Mouse (Mus musculus): Measurements from ENCODE around the gene Cdc42se1. TPM values are rescaled to one million over a fixed set of nuclear protein-coding genes. Genes with fewer than 3 reads are reported as not detected.

Gene Cdc42se1
- total and polyA plus RNA-seq, 3 experiments, result 341 to 472 TPM; not detected in 1

GRCm38 (mm10) chr3:95239022-95239421, 10.5 kb downstream of the Cdc42se1 start:
- Histone ChIP-seq H3K9ac (ENCODE audit: control insufficient read depth, low read depth, low read length, poor library complexity, severe bottlenecking) (no peak overlapping the region), H3K4me1 (ENCODE audit: control insufficient read depth in 1 of 2, insufficient read depth in 2 of 2, low read length in 2 of 2) (no peaks in the 10 kb centered on the region), H3K79me2 (ENCODE audit: control insufficient read depth, insufficient read depth, low read length, poor library complexity) (no peaks in the 10 kb centered on the region), H3K27ac (ENCODE audit: control insufficient read depth, low read depth, low read length) (no peak overlapping the region), H3K4me3 (ENCODE audit: control insufficient read depth in 1 of 2, insufficient read depth in 1 of 2, low read depth in 2 of 2, low read length in 2 of 2) (no peak overlapping the region), H3K27me3 (ENCODE audit: control insufficient read depth in 1 of 2, insufficient read depth in 2 of 2, low read length in 2 of 2) (no peaks in the 10 kb centered on the region), H3K9me3 (replicated peaks; ENCODE audit: insufficient read depth, low read length) (no peaks in the 10 kb centered on the region), H3K36me3 (ENCODE audit: control insufficient read depth in 1 of 2, insufficient read depth in 2 of 2, low read length in 2 of 2) (peaks cover 0 to 31% of the 10 kb centered on the region in 2 experiments; a peak in 2 of 4 replicates)
- TF ChIP-seq UBTF (IDR thresholded peaks at IDR 0.05; ENCODE audit: borderline replicate concordance, insufficient read depth, low read depth, low read length), result no peak
- no peak for TF ChIP-seq MAX (IDR thresholded peaks at IDR 0.05; ENCODE audit: low read length)
- no peak for TF ChIP-seq GABPA (IDR thresholded peaks at IDR 0.05; ENCODE audit: low read depth, low read length)
- TF ChIP-seq NRF1 (IDR thresholded peaks at IDR 0.05; ENCODE audit: insufficient read depth, low read depth, low read length, poor library complexity, severe bottlenecking), result no peak
- TF ChIP-seq USF1 (IDR thresholded peaks at IDR 0.05; ENCODE audit: low read depth, low read length), result no peak
- TF ChIP-seq ZMIZ1 (IDR thresholded peaks at IDR 0.05; ENCODE audit: low read depth, low read length), result 0 out of 2 replicates have a peak, but pooled peaks have one; percentile 24
- TF ChIP-seq SMC3 (IDR thresholded peaks at IDR 0.05; ENCODE audit: low read depth, low read length), result peak; percentile 32; the same call in 1 of the 2 replicates
- peak; percentile 65; the same call in 1 of the 2 replicates for TF ChIP-seq POLR2AphosphoS2 (IDR thresholded peaks at IDR 0.05; ENCODE audit: low read length)
- TF ChIP-seq TAL1 (IDR thresholded peaks at IDR 0.05; ENCODE audit: low read length), result no peak
- peak in 1 of 3 experiments; percentile 31; a peak in 2 of 6 replicates for TF ChIP-seq CTCF (IDR thresholded peaks at IDR 0.05 in 2 of 3, conservative IDR thresholded peaks at IDR 0.05 in 1 of 3; ENCODE audit: control insufficient read depth in 1 of 3, insufficient read depth in 1 of 3, low read depth in 2 of 3, low read length in 3 of 3, poor library complexity in 1 of 3, severe bottlenecking in 1 of 3)
- peak; percentile 52 for DNase-seq (ENCODE audit: low read depth, low spot score)

- no peak for TF ChIP-seq POLR2AphosphoS5 (IDR thresholded peaks at IDR 0.05; ENCODE audit: borderline replicate concordance, low read depth, low read length)
- TF ChIP-seq POLR2A (IDR thresholded peaks at IDR 0.05; ENCODE audit: control insufficient read depth in 1 of 2, insufficient read depth in 1 of 2, low read depth in 1 of 2, low read length in 2 of 2, poor library complexity in 1 of 2), result 0 out of 4 replicates have a peak, but pooled peaks of 1 of the 2 experiments have one; percentile 10
- no peak for TF ChIP-seq CHD1 (IDR thresholded peaks at IDR 0.05; ENCODE audit: low read depth, low read length)
- Histone ChIP-seq H3K27me3 (ENCODE audit: control insufficient read depth in 1 of 2, insufficient read depth in 2 of 2, low read length in 2 of 2) (no peaks in the 10 kb centered on the region), H3K4me1 (ENCODE audit: control insufficient read depth in 1 of 2, insufficient read depth in 2 of 2, low read length in 2 of 2) (no peaks in the 10 kb centered on the region; a peak in 1 of 4 replicates), H3K9me3 (replicated peaks; ENCODE audit: insufficient read depth, low read length) (no peaks in the 10 kb centered on the region), H3K9ac (ENCODE audit: control insufficient read depth, low read depth, low read length, poor library complexity, severe bottlenecking) (no peak overlapping the region), H3K36me3 (ENCODE audit: control insufficient read depth in 1 of 2, insufficient read depth in 2 of 2, low read length in 2 of 2) (peaks cover 0 to 22% of the 10 kb centered on the region in 2 experiments; a peak in 3 of 4 replicates), H3K79me2 (ENCODE audit: control insufficient read depth, insufficient read depth, low read length, poor library complexity) (no peaks in the 10 kb centered on the region), H3K4me3 (ENCODE audit: control insufficient read depth in 1 of 2, insufficient read depth in 1 of 2, low read depth in 2 of 2, low read length in 2 of 2) (no peak overlapping the region), H3K27ac (ENCODE audit: control insufficient read depth, low read depth, low read length) (no peak overlapping the region)
- DNase-seq (ENCODE audit: low read depth, low spot score), result no peak
These were observed 11.4 kb downstream of the Cdc42se1 start for GRCm38 (mm10) chr3:95239971-95240370.

- Histone ChIP-seq H3K9me3 (replicated peaks; ENCODE audit: insufficient read depth, low read length) (no peaks in the 10 kb centered on the region), H3K9ac (ENCODE audit: control insufficient read depth, low read depth, low read length, poor library complexity, severe bottlenecking) (no peak overlapping the region), H3K79me2 (ENCODE audit: control insufficient read depth, insufficient read depth, low read length, poor library complexity) (no peaks in the 10 kb centered on the region), H3K4me3 (ENCODE audit: control insufficient read depth in 1 of 2, insufficient read depth in 1 of 2, low read depth in 2 of 2, low read length in 2 of 2) (no peak overlapping the region), H3K4me1 (ENCODE audit: control insufficient read depth in 1 of 2, insufficient read depth in 2 of 2, low read length in 2 of 2) (peaks cover 6 to 8% of the 10 kb centered on the region in 2 experiments), H3K27me3 (ENCODE audit: control insufficient read depth in 1 of 2, insufficient read depth in 2 of 2, low read length in 2 of 2) (no peaks in the 10 kb centered on the region), H3K27ac (ENCODE audit: control insufficient read depth, low read depth, low read length) (no peak overlapping the region), H3K36me3 (ENCODE audit: control insufficient read depth in 1 of 2, insufficient read depth in 2 of 2, low read length in 2 of 2) (peaks cover 4 to 14% of the 10 kb centered on the region in 2 experiments)
- TF ChIP-seq BHLHE40 (IDR thresholded peaks at IDR 0.05; ENCODE audit: borderline replicate concordance, low read depth, low read length) (no peak), UBTF (IDR thresholded peaks at IDR 0.05; ENCODE audit: borderline replicate concordance, insufficient read depth, low read depth, low read length) (no peak), ZMIZ1 (IDR thresholded peaks at IDR 0.05; ENCODE audit: low read depth, low read length) (no peak), ETS1 (IDR thresholded peaks at IDR 0.05; ENCODE audit: low read depth, low read length) (no peak), MXI1 (IDR thresholded peaks at IDR 0.05; ENCODE audit: low read depth, low read length) (no peak), GABPA (IDR thresholded peaks at IDR 0.05; ENCODE audit: low read depth, low read length) (no peak), ZNF384 (IDR thresholded peaks at IDR 0.05; ENCODE audit: low read depth, low read length) (no peak), MAFK (IDR thresholded peaks at IDR 0.05; ENCODE audit: borderline replicate concordance, low read depth, low read length) (no peak)
- DNase-seq (ENCODE audit: low read depth, low spot score), result no peak
These were observed 12.4 kb downstream of the Cdc42se1 start for GRCm38 (mm10) chr3:95240900-95241299.
